Mouse (Mus musculus): Measurements from ENCODE around the gene Efhd2.

The Efhd2 gene

DNA sequence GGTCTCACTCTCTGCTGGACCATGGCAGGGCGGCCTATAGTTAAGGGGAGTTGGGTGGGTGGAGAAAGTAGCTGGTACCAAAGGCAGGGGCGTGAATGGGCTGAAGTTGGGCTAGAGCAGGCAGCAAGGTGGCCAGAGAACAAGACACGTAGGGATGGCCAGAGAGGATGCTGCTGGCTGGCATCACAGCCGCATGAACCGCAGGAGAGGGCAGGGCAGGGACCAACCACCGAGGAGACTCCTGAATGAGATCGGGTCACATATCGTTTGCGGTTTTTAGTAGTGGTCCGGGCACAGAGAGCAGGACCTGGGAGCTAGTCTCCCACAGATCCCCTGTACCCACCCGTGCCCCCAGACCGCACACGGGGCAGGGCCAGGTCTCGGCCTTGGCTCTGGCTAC lies 15.4 kb downstream of the Efhd2 start:
- no peak for DNase-seq (ENCODE audit: low read depth, low spot score)

- DNase-seq (ENCODE audit: low read depth, low spot score), result no peak
Observed at GRCm38 (mm10) chr4:141858501-141858900, 16.2 kb downstream of the Efhd2 start.

DNA sequence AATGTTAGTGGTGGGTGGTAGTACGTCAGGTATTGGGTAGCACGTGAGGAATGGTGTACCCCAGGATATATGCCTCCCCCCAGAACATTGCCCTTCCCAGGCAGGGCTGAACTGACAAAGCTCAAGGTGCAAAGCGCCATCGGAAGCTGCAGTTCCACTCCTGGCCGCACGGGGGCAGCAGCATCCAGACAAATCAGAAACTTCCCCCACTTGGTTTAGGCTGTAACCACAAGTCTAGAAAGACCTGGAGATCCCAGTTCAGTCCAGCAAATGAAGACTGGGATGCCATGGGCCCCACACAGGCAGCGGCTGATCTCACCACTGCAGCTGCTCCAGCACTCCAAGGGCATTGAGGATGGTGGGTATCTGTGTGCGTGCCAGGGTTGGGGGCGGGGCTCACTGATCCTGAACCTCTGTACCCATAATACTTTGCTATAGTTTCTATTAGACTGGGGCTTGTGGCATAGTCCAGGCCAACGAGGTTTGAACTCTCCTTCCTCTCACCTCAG lies 17.2 kb downstream of the Efhd2 start:
- peak; percentile 54 for DNase-seq (ENCODE audit: low read depth, low spot score)

GRCm38 (mm10) chr4:141853437-141853836 lies 21.3 kb downstream of the Efhd2 start:
- peak; percentile 71 for DNase-seq (ENCODE audit: low read depth, low spot score)

DNA sequence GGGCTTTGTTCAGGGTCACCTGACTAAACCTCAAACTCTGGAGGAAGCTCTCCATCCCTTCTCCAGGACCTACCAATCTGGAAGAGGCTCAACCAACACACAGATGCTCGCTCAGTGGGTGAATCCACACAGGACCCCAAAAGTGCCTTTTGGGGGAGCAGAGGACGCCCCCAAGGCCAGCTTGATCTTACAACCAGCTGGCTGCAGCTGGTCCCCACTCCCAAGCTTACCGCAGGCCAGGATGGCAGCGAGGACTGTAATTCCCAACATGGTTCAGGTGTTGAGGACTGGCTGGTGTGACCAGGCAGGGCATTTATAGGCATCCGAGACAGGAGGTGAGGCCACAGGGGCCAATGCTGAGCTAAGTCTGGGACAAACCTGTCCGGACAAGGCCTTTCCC lies 28.7 kb downstream of the Efhd2 start, which contains the start of gene Ctrc:
Gene Ctrc (minus strand): TSS at position 361 of the 400 bp plus-strand sequence.
- DNase-seq (ENCODE audit: low read depth, low spot score), result no peak

GRCm38 (mm10) chr4:141834536-141835095 lies 40.1 kb downstream of the Efhd2 start:
- DNase-seq (ENCODE audit: low read depth, low spot score), result no peak

DNA sequence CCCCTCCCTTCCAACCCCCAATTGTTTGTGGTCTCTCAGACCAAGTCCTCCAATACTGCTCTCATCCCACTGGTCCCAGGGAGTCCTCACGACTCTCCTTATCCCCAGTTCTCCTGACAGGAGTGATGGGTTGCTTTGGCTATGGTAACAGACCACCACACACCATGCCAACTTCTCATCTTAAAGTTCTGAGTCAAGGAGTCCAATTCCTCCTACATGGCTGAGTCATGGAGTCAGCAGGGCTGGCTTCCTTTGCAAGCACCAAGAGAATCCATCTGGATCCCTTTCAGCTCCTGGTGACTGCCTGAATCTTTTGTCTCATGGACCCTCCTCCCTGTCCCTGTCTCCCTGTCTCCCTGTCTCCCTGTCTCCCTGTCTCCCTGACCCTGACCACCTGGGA lies 40.8 kb downstream of the Efhd2 start:
- DNase-seq (ENCODE audit: low read depth, low spot score), result no peak

DNA sequence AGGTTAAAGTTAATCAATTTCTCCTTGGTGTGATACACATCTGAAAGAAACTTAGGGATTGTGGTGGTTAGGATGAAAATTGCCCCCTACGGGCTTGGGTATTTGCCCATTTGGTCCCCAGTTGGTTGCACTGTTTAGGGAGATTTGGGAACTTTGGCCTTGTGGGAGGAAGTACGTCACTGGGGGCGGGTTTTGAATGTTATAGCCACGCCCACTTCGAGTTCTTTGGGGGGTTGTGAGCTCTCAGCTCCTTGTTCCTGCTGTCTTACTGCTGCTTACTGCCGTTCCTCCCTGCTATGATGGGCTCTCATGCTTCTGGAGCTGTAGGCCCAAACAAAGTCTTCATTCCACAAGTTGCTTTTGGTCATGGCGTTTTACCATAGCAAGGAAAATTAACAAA lies 43.4 kb downstream of the Efhd2 start:
- no peak for DNase-seq (ENCODE audit: low read depth, low spot score)

DNA sequence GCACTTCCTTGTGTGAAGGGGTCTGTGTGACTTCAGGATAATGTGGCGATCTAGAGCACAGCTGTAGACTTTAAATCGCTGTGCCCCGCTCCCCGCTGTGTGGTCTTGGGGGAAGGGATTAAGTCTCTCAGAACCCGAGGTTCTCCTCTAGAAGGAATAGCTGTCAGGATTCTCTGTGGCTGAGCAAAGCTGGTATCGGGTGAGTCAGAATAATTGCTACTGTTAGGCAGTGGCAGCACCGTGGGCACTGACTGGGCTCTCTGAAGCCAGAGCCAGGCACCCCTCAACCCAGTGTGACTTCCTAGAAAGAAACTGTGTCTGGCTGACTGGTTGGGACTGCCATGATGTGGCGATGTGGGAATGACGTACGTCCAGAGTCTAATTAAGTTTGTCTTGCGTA lies 44.3 kb downstream of the Efhd2 start:
- no peak for DNase-seq (ENCODE audit: low read depth, low spot score)

DNA sequence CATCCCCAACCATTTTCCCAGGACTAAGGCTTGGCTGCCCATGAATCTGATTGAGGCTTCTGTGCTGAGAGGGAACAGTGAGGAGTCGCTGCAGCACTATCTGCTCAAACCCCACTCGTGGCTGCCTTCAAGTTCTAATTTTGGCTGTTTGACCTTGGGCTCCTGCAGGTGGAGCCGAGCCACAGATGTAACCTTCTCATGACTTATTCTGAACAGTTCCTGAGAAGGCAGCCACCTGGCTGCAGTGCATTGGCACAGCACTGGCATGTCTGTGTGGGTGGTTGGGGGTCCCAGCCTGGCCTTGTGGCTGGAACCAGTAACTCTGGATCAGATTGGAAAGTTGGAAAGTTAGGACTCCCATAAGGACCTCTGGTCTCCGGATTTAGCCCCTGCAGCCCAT lies 46.5 kb downstream of the Efhd2 start:
- DNase-seq (ENCODE audit: low read depth, low spot score), result no peak

DNA sequence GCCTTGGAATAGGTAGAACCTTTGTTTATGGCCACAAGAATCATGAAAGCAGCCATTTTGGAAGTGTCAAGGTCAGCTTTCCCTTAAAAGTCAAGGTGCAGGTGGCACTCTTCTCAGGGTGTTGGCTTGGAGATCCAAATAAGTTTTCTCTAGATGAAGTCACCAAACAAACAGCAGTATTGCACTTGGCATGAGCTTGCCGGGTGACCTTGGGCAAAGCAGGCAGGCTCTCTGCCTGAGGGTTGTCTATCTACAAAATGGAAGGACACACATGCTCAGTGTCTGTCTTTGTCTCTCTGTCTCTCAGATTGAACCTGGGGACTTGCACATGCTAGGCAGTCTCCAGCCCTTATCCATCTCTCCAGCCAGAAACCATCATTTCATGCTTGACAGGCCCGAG lies 47.3 kb downstream of the Efhd2 start:
- DNase-seq (ENCODE audit: low read depth, low spot score), result no peak

DNA sequence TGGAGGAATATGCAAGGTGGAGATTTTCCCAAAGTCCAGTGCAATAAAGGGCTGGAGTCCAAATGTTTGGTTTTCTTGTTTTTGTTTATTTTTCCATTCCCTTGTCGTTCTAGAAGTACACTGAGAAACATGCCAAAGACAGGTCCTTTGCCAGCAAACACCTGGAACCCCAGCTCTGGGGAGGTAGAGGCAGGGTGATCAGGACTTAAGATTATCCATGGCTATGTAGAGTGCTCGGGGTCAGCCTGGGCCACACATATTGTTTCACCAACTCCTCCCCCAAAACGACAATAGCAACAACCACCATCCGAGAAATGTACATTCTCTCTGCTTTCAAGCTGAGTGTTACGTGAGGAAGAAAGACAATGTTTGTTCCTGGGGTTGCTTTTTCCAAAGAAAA lies 48.7 kb downstream of the Efhd2 start, which contains the start of gene Cela2a:
Gene Cela2a (minus strand): TSS at position 101 of the 400 bp plus-strand sequence.
- no peak for DNase-seq (ENCODE audit: low read depth, low spot score)

DNA sequence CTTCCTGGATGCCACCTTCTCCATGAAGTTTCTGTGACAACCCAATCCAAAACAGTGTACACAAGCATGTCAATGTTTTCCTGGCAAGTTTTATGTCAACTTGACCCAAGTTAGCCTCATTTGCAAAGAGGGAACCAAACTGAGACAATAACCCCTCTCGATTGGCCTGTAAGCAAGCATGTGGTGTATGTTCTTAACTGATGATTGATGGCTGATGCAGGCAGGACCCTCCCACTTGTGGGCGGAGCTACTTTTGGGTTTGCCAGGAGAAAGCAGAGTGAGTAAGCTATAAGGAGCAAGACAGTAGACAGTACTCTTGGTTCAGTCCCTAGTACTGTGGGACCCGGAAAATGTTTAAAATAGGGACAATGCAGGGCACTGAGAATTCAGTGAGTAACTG lies 51.7 kb downstream of the Efhd2 start:
- DNase-seq (ENCODE audit: low read depth, low spot score), result no peak

DNA sequence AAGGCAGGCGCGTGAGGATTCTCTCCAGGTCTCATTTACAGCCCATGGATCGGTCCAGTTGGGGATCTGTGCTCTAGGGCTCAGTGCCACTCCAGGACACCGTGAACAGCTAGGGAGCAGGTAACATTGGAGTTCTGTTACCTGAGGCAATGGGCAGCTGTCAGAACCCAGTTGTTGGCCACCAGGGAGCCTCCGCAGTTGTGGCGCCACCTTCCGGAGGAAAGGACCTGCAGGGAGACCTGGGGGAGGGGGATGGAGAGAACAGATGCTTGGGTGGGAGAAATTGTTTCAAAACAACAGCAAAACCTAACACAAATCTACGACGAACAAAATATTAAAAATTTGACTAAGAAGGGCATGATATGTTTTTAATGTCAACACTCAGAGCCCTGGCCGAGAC lies 52.6 kb downstream of the Efhd2 start:
- DNase-seq (ENCODE audit: low read depth, low spot score), result no peak

- no peak for DNase-seq (ENCODE audit: low read depth, low spot score)
Observed at GRCm38 (mm10) chr4:141821178-141821577, 53.5 kb downstream of the Efhd2 start.

GRCm38 (mm10) chr4:141819316-141819715 lies 55.4 kb downstream of the Efhd2 start:
- DNase-seq (ENCODE audit: low read depth, low spot score), result no peak

GRCm38 (mm10) chr4:141818861-141819260 lies 55.9 kb downstream of the Efhd2 start:
- DNase-seq (ENCODE audit: low read depth, low spot score), result no peak

DNA sequence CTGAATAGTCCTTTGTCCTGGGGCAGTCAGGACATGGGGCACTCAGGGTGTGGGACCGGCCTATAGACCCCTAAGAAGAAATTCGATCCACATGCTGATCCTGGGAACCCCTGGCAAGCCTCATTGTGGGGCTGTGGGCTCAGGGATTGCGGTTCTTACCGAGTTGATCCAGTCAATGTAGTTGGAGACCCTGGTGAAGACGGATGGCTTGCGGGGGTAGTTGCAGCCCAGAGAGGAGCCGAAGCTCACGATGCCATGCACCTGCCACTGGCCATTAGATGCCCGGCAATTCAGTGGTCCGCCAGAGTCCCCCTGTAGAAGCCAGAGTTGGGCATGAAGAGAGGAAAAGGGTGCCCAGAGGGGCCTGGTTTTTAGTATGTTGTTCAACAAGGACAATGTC lies 57.0 kb downstream of the Efhd2 start:
- DNase-seq (ENCODE audit: low read depth, low spot score), result no peak

GRCm38 (mm10) chr4:141816776-141817655 lies 57.7 kb downstream of the Efhd2 start:
- DNase-seq (ENCODE audit: low read depth, low spot score), result no peak

DNA sequence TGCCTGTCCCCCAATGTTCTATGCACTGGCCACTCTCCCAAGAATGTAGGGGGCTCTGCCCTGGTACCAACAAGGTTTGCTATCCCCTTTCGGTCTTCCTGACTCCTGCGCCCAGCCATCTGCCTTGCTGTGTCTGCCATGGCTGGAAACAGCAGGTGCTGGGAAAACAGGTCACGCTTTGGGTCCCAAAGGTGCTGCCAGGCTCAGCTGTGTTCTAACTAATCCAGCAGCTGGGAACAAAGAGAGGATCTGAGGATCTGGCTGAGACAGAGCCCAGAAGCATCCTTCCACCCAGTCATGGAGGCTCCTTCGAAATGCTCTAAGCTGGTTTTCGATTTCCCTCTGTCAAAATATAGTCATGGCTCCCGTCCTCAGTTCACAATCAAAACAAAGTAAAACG lies 58.5 kb downstream of the Efhd2 start:
- DNase-seq (ENCODE audit: low read depth, low spot score), result no peak

DNA sequence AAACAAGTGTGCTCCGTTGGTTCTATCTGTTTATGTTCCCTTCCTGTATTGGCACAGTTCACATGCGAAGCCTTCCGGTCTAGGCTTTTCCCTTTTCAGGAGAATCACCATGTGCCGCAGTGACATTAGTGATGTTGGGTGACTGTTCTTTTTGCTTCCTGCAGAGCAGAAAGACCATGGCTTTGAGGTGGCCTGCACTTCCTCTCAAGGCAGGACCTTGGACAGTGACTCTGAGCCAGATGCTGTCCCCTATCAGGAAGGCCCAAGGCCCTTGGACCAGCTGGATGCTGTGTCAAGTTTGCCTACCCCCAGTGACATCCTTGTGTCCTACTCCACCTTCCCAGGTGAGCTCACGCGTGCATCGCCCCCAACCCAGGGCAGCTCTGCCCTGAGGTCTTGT lies 63.3 kb downstream of the Efhd2 start:
- no peak for DNase-seq (ENCODE audit: low read depth, low spot score)

DNA sequence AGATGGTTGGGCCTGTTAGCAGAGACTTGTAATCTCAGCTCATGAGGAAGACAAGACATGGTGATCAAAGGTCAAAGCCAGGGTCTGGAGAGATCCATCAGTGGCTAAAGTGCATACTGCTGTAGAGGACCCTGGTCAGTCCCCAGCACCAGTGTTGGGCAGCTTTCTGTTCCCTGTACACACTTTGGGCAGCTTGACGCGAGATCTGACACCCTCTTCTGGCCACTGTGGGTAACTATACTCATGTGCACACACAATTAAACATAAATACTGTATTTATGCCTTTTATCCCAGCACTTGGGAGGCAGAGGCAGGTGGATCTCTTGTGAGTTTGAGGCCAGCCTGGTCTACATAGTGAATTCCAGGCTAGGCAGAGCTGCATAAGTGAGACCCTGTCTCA lies 63.7 kb downstream of the Efhd2 start:
- DNase-seq (ENCODE audit: low read depth, low spot score), result no peak

Data from retina, postnatal 7 days (tissue).